Mouse (Mus musculus) right cerebral cortex, postnatal 14 days (tissue): ENCODE measurements at regions not wholly inside any gene's neighbourhood (a gene's known extent, or its start where the extent isn't known, plus 50 kb on each side); places are given as distances from the start of the nearest gene placed in this dataset.
A peak's percentile ranks its signal among the peaks of the same experiment; 100 is the strongest.

ENCODE experiments used
- DNase-seq: peaks from one replicate; pipeline ENCODE4 v3.0.0; 2022

GRCm38 (mm10) chr5:58286680-58287223 is 569.0 kb downstream of the Pcdh7 start:
- DNase-seq = no peak

- DNase-seq = no peak
These were observed 573.5 kb downstream of the Pcdh7 start for GRCm38 (mm10) chr5:58291261-58291660.

- no peak for DNase-seq
These were observed 577.1 kb downstream of the Pcdh7 start for GRCm38 (mm10) chr5:58294903-58295302.

GRCm38 (mm10) chr5:58331356-58331755 is 613.6 kb downstream of the Pcdh7 start:
- peak; percentile 27 for DNase-seq
